Mouse (Mus musculus): Measurements from ENCODE around the gene March9. TPM values are rescaled to one million over a fixed set of nuclear protein-coding genes. Genes with fewer than 3 reads are reported as not detected.

March9 gene
- total RNA-seq, 2 experiments from 2014 or later, result 21.3 to 21.6 TPM

GRCm38 (mm10) chr10:127033301-127033741, 26.7 kb downstream of the March9 start:
- DNase-seq, result no peak

GRCm38 (mm10) chr10:127030336-127031296, 29.4 kb downstream of the March9 start, which contains the start of gene Tsfm:
TSS of gene Tsfm (minus strand) at chr10:127030840.
- DNase-seq, result peak; percentile 90 to 92

- DNase-seq, result no peak
These were observed 41.6 kb downstream of the March9 start for GRCm38 (mm10) chr10:127018422-127018821.

GRCm38 (mm10) chr10:127017071-127017470, 42.9 kb downstream of the March9 start:
- no peak for DNase-seq

GRCm38 (mm10) chr10:127016488-127016887, 43.5 kb downstream of the March9 start:
- DNase-seq, result no peak

Other genes starting within 250 kb of the March9 start
- 1 to 10 TPM; 9.2 to 9.5 TPM for gene Atp23, start 158.8 kb downstream of the March9 start, total RNA-seq (2021)
- 100 to 1,000 TPM; 103 to 114 TPM for gene Ctdsp2, start 81.5 kb downstream of the March9 start, total RNA-seq (2021)
- gene Avil, start 59.5 kb downstream of the March9 start, total RNA-seq (2021), result under 1 TPM; 0.35 to 0.40 TPM
- gene Tsfm, start 29.3 kb downstream of the March9 start, total RNA-seq (2021), result 10 to 100 TPM; 25.8 to 28.0 TPM
- gene Mettl1, start 18.8 kb downstream of the March9 start, total RNA-seq (2021), result 10 to 100 TPM; 12.0 to 12.6 TPM
- gene Eef1akmt3, start 18.7 kb downstream of the March9 start, total RNA-seq (2021), result under 1 TPM; 0.27 to 0.30 TPM
- 1 to 10 TPM; 1.6 to 1.7 TPM for gene Cyp27b1, start 11.9 kb downstream of the March9 start, total RNA-seq (2021)
- 10 to 100 TPM; 93.5 to 97.5 TPM for gene Cdk4, start 3.4 kb upstream of the March9 start, total RNA-seq (2021)
- 10 to 100 TPM; 57.4 to 61.5 TPM for gene Tspan31, start 10.1 kb upstream of the March9 start, total RNA-seq (2021)
- 100 to 1,000 TPM; 778 to 800 TPM for gene Agap2, start 15.1 kb upstream of the March9 start, total RNA-seq (2021)
- 10 to 100 TPM; 97.5 to 99.3 TPM for gene Os9, start 60.9 kb upstream of the March9 start, total RNA-seq (2021)
- gene B4galnt1, start 105.0 kb upstream of the March9 start, total RNA-seq (2021), result 100 to 1,000 TPM; 115 to 123 TPM
- 10 to 100 TPM; 15.6 to 27.2 TPM for gene Slc26a10, start 120.5 kb upstream of the March9 start, total RNA-seq (2021)
- 100 to 1,000 TPM; 359 to 363 TPM for gene Arhgef25, start 129.9 kb upstream of the March9 start, total RNA-seq (2021)
- gene Dtx3, start 135.5 kb upstream of the March9 start, total RNA-seq (2021), result 100 to 1,000 TPM; 238 TPM
- gene Pip4k2c, start 151.4 kb upstream of the March9 start, total RNA-seq (2021), result 10 to 100 TPM; 91.1 to 95.7 TPM
- 100 to 1,000 TPM; 715 to 742 TPM for gene Kif5a, start 203.2 kb upstream of the March9 start, total RNA-seq (2021)
- 100 to 1,000 TPM; 254 to 258 TPM for gene Dctn2, start 206.2 kb upstream of the March9 start, total RNA-seq (2021)
- gene Mbd6, start 228.8 kb upstream of the March9 start, total RNA-seq (2021), result 10 to 100 TPM; 36.5 to 52.5 TPM